Mouse (Mus musculus) midbrain, embryonic 12.5 days (tissue): ENCODE measurements around the gene Adamts6. TPM values are rescaled to one million over a fixed set of nuclear protein-coding genes. Genes with fewer than 3 reads are reported as not detected.

Source experiments
- ATAC-seq: fragments of 200-750 bp; cut with Nextera tagmentation; 2 replicates; pipeline ENCODE4 v1.8.0; 2017; ENCODE audit warnings: low read depth, moderate TSS enrichment, moderate library complexity; ENCODE audit not compliant: low FRiP score
- H3K27ac ChIP-seq: fragments of 300-500 bp; sonication (generic); replicated peaks from 2 replicates; pipeline ENCODE4 v1.5.1; 2016; ENCODE audit warnings: mild to moderate bottlenecking
- H3K27me3 ChIP-seq: fragments of 300-500 bp; sonication (generic); 2 replicates; pipeline ENCODE4 v1.6.1; 2016; ENCODE audit warnings: mild to moderate bottlenecking
- H3K36me3 ChIP-seq: fragments of 300-500 bp; sonication (generic); 2 replicates; pipeline ENCODE4 v1.6.1; 2016
- H3K4me1 ChIP-seq: fragments of 300-500 bp; sonication (generic); 2 replicates; pipeline ENCODE4 v1.6.1; 2016
- H3K4me2 ChIP-seq: fragments of 300-500 bp; sonication (generic); replicated peaks from 2 replicates; pipeline ENCODE4 v1.6.1; 2016; ENCODE audit warnings: mild to moderate bottlenecking, moderate library complexity
- H3K4me3 ChIP-seq: fragments of 300-500 bp; sonication (generic); 2 replicates; pipeline ENCODE4 v1.5.1; 2016; ENCODE audit warnings: mild to moderate bottlenecking
- H3K9ac ChIP-seq: fragments of 300-500 bp; sonication (generic); replicated peaks from 2 replicates; pipeline ENCODE4 v1.6.1; 2016; ENCODE audit warnings: mild to moderate bottlenecking, moderate library complexity
- H3K9me3 ChIP-seq: fragments of 300-500 bp; sonication (generic); 2 replicates; pipeline ENCODE4 v1.6.1; 2016; ENCODE audit warnings: mild to moderate bottlenecking
- WGBS: fragments of 180-500 bp; shearing (Covaris S2); methylation state at CpG from one replicate; pipeline ENCODE4 v1.1.7; 2016; 5-methylcytosine and 5-hydroxymethylcytosine counted together
- polyA plus RNA-seq: library from polyadenylated mRNA; unstranded; fragments of >200 nt; fragmentation: Nextera tagmentation; extraction: Ambion mirVana; gene quantifications from 2 replicates; pipeline ENCODE4 v1.2.1, GENCODE M21; 2016

Gene Adamts6
- polyA plus RNA-seq, 1 experiment from 2014 or later: 4.6 TPM

DNA sequence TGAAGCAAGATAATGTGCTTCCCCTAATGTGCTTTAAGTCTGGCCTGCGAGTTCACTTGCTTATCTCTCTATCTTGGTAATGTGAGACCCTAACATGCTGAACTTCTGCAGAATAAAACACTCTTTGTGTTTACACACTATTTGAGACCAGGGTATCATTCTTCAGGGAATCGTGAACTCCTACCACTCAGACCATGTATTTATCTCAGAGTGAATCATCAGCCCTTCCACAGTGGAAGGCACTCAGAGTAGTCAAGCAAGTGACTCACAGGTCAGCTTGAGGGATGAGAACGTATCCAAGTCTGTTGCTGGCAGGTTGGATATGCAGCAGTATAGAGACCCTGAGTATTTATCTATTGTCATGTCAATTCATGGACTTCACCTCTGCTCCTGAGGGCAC, 232.8 kb downstream of the Adamts6 start:
- H3K27ac ChIP-seq: no peak overlapping the region

DNA sequence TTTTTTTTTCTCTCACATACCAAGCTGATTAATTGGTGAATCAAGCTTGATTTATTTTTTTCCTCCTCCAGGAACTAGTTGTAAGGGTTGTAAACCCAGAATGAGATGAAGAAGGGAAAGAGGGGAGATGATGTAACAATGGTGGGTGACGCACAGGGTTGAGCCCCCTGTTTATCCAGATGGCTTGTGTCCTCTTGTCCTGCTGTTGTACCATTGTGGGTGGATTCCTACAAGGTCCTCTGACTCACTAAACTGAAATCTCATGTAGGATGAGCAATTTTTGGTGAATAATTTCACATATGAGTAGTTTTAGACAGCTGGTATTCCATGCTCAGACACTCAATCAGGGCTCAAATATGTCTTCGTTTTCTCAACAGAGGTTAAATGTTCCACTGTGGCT, 233.9 kb downstream of the Adamts6 start:
- H3K4me1 ChIP-seq: peaks cover 14% of the 10 kb centered on the region
- no peak overlapping the region for H3K27ac ChIP-seq
- H3K27me3 ChIP-seq: no peaks in the 10 kb centered on the region
- WGBS: 88% methylated on average over 2 of the region's 2 CpGs
- H3K9me3 ChIP-seq: no peaks in the 10 kb centered on the region
- no peak overlapping the region for H3K9ac ChIP-seq
- H3K36me3 ChIP-seq: no peaks in the 10 kb centered on the region
- H3K4me2 ChIP-seq: no peak overlapping the region
- ATAC-seq: no peak
- H3K4me3 ChIP-seq: no peak overlapping the region

More for the DNA sequence above, 232.8 kb downstream of the Adamts6 start:
- Histone ChIP-seq H3K36me3 (no peaks in the 10 kb centered on the region), H3K9ac (no peak overlapping the region), H3K9me3 (no peaks in the 10 kb centered on the region), H3K4me2 (no peak overlapping the region), H3K4me3 (no peak overlapping the region), H3K27me3 (no peaks in the 10 kb centered on the region), H3K4me1 (peaks cover 14% of the 10 kb centered on the region)
- WGBS: 87% methylated on average over 3 of the region's 3 CpGs
- ATAC-seq: no peak

GRCm38 (mm10) chr13:104525656-104526055, 238.0 kb downstream of the Adamts6 start:
- Histone ChIP-seq H3K36me3 (no peaks in the 10 kb centered on the region), H3K4me3 (no peak overlapping the region), H3K27ac (no peak overlapping the region), H3K4me2 (no peak overlapping the region), H3K9me3 (no peaks in the 10 kb centered on the region), H3K27me3 (no peaks in the 10 kb centered on the region), H3K9ac (no peak overlapping the region), H3K4me1 (no peaks in the 10 kb centered on the region)
- WGBS: 79% methylated on average over 4 of the region's 4 CpGs
- ATAC-seq: 0 out of 2 replicates have a peak, but pooled peaks have one; percentile 12

DNA sequence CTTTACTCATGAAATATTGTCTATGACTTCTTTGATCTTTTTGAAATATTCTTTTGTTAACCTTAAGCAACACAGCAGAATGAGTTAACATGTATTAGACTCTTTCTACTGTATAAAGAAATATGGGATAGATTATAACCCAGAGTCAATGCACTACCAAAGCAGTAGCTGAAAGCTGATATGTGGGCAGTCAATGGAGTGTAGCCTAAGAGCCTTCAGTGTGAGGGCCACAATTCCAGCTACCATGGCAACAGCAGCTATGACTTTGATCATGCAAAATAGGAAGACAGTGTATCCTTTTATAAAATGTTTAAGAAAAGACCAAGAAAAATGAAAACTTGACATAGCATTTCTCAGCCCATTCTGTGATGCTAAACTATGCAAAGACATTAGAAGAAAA, 241.6 kb downstream of the Adamts6 start:
- H3K27ac ChIP-seq: no peak overlapping the region
- no peak overlapping the region for H3K9ac ChIP-seq
- no peaks in the 10 kb centered on the region for H3K36me3 ChIP-seq
- H3K9me3 ChIP-seq: no peaks in the 10 kb centered on the region
- no peaks in the 10 kb centered on the region for H3K4me1 ChIP-seq
- H3K4me3 ChIP-seq: no peak overlapping the region
- H3K27me3 ChIP-seq: no peaks in the 10 kb centered on the region
- no peak overlapping the region for H3K4me2 ChIP-seq
- ATAC-seq: no peak

DNA sequence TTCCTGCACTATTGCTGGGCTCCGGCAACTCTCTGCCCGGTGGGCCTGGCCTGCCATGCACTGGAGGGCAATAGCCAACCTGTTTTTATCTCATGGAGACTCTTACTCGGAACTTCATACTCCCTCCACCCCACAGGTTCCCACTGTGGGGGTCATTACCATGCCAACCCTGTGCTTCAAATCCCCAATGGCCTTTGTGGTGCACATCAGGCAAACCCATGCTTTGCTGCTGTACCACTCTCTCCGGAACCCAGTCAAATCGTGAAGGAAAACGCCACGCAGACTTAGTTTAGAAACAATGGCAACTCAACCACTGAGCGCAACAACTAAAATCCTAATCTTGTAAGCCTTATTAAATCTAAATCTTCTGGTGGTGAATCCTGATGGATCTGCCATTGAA, 244.2 kb downstream of the Adamts6 start:
- H3K4me3 ChIP-seq: no peak overlapping the region
- ATAC-seq: 0 out of 2 replicates have a peak, but pooled peaks have one; percentile 30
- H3K27ac ChIP-seq: no peak overlapping the region
- H3K9me3 ChIP-seq: no peaks in the 10 kb centered on the region
- no peak overlapping the region for H3K9ac ChIP-seq
- 82% methylated on average over 8 of the region's 8 CpGs for WGBS
- H3K36me3 ChIP-seq: no peaks in the 10 kb centered on the region
- no peaks in the 10 kb centered on the region for H3K4me1 ChIP-seq
- no peak overlapping the region for H3K4me2 ChIP-seq
- H3K27me3 ChIP-seq: no peaks in the 10 kb centered on the region

DNA sequence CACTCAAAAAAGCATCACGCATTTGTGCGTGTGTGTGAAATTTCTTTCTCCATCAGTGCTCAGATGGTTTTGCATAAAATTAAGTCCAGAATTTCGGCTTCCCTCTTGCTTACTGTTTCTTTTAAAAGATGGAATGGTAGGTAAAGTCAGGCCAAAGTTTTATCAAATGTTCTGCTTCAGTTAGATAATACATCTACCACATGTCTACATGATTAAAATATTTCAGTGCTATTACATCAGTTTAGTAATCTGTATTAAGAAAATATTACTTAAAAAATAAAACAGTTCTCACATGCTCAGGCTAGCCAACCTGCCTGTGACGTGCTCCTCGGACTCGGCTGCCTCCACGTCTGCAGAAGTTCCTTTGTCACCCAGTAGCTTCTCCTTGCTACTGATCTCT, 245.1 kb downstream of the Adamts6 start:
- H3K36me3 ChIP-seq: no peaks in the 10 kb centered on the region
- no peak overlapping the region for H3K9ac ChIP-seq
- WGBS: 94% methylated on average over 7 of the region's 7 CpGs
- H3K4me3 ChIP-seq: no peak overlapping the region
- H3K27ac ChIP-seq: no peak overlapping the region
- no peak for ATAC-seq
- no peaks in the 10 kb centered on the region for H3K4me1 ChIP-seq
- no peaks in the 10 kb centered on the region for H3K9me3 ChIP-seq
- no peaks in the 10 kb centered on the region for H3K27me3 ChIP-seq
- no peak overlapping the region for H3K4me2 ChIP-seq

- Histone ChIP-seq H3K36me3 (no peaks in the 10 kb centered on the region), H3K4me3 (no peak overlapping the region), H3K4me1 (no peaks in the 10 kb centered on the region), H3K27ac (no peak overlapping the region), H3K9ac (no peak overlapping the region), H3K9me3 (no peaks in the 10 kb centered on the region), H3K27me3 (no peaks in the 10 kb centered on the region), H3K4me2 (no peak overlapping the region)
- WGBS: 92% methylated on average over 7 of the region's 7 CpGs
- ATAC-seq: no peak
Measured at GRCm38 (mm10) chr13:104533806-104534495, 246.3 kb downstream of the Adamts6 start.

DNA sequence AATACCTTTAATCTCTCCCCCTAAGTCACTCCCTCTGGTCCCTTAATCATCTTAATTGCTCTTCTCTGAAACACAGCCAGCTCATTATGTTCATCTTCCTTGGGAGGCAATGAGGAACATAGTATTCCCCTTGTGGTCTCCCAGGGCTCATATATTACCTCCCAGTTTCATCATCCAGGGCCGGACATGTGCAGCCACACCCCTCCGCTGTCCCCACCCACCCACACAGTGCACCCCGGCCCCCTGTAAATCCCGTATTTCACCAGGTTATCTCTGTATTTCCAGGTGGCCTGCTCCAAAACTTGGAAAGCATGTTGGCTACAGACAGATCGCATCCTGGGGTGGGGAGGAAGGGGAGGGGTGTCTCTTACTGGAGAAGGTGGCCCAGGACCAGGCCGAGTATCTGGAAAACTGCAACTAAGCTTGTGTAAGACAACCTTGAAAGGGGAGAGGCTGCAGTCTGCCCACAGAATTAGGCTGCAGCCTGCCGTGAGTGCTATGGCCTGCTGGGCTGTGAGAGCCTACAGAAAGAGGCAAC, 253.3 kb downstream of the Adamts6 start:
- Histone ChIP-seq H3K36me3 (no peaks in the 10 kb centered on the region), H3K9me3 (no peaks in the 10 kb centered on the region), H3K4me1 (no peaks in the 10 kb centered on the region), H3K4me2 (no peak overlapping the region), H3K4me3 (no peak overlapping the region), H3K9ac (no peak overlapping the region), H3K27ac (no peak overlapping the region), H3K27me3 (no peaks in the 10 kb centered on the region)
- ATAC-seq: 0 out of 2 replicates have a peak, but pooled peaks have one; percentile 60
- 43% methylated on average over 7 of the region's 7 CpGs for WGBS

DNA sequence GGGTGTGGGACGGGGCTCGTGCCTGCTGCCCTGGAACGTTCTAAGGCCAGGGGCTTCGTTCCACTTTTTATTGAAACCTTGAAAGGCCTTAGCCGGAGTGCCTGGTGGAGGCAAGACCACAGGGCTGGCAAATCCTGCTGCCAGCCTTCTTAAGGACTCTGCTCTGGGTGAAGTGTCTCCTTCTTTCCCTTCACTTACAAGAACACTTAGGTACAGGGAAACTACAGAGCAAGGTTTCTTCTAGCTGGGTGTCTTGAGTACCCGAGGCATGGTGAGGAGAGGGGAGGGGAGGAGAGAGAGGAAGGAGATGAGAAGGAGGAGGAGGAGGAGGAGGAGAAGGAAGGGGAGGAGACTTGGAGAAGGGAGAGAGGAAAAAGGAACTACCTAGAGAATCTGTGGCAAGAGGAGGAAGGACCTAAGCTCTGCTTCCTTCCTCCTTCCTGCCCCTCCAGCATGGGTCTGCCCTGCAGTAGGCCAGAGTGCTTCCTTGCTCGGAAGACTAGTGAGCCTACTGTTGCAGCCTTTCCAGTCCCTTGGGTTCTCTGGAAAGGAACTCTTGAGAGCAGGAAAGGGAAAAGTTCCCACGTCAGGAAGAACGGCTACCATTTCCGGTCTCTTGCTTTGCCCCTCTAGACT, 254.6 kb downstream of the Adamts6 start:
- Histone ChIP-seq H3K27me3 (no peaks in the 10 kb centered on the region), H3K4me3 (no peak overlapping the region), H3K27ac (no peak overlapping the region), H3K4me2 (no peak overlapping the region), H3K36me3 (no peaks in the 10 kb centered on the region), H3K4me1 (no peaks in the 10 kb centered on the region), H3K9ac (no peak overlapping the region), H3K9me3 (no peaks in the 10 kb centered on the region)
- 78% methylated on average over 10 of the region's 10 CpGs for WGBS
- ATAC-seq: no peak

DNA sequence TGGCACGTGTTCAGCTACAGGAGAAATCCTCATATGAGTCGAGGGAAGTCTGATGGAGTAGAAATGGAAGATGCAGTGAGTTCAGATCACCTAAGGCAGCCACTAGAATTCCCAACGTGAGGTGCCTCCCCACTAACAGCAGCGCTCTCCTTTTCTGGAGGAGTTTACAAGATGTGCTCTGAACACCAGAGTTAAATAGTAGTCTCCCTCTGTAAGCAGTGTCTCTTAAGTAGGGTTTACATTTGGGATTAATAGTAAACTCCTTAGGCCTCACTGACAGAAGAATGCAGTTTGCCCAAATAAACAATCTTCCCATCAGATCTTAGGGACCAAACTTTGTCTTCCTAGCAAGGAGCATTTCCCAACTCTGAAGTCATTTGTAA, 255.1 kb downstream of the Adamts6 start:
- Histone ChIP-seq H3K4me3 (no peak overlapping the region), H3K27me3 (no peaks in the 10 kb centered on the region), H3K4me2 (no peak overlapping the region), H3K9me3 (no peaks in the 10 kb centered on the region), H3K27ac (no peak overlapping the region), H3K9ac (no peak overlapping the region), H3K4me1 (no peaks in the 10 kb centered on the region), H3K36me3 (no peaks in the 10 kb centered on the region)
- no peak for ATAC-seq
- 67% methylated on average over 4 of the region's 4 CpGs for WGBS
